Mouse (Mus musculus) embryonic facial prominence, embryonic 12.5 days (tissue): ENCODE data around the gene Hes7. TPM values are rescaled to one million over a fixed set of nuclear protein-coding genes. Genes with fewer than 3 reads are reported as not detected.

Experiments used
- ATAC-seq: fragments of 200-750 bp; cut with Nextera tagmentation; 2 replicates; pipeline ENCODE4 v1.8.0; 2017; ENCODE audit not compliant: insufficient number of reproducible peaks, insufficient read depth, low FRiP score, low TSS enrichment
- H3K27ac ChIP-seq: fragments of 300-500 bp; sonication (generic); 2 replicates; pipeline ENCODE4 v1.5.1; 2016; ENCODE audit warnings: mild to moderate bottlenecking
- H3K27me3 ChIP-seq: fragments of 300-500 bp; sonication (generic); 2 replicates; pipeline ENCODE4 v1.6.1; 2016; ENCODE audit warnings: mild to moderate bottlenecking, moderate library complexity
- H3K36me3 ChIP-seq: fragments of 300-500 bp; sonication (generic); 2 replicates; pipeline ENCODE4 v1.6.1; 2016; ENCODE audit warnings: mild to moderate bottlenecking
- H3K4me1 ChIP-seq: fragments of 300-500 bp; sonication (generic); 2 replicates; pipeline ENCODE4 v1.6.1; 2016
- H3K4me2 ChIP-seq: fragments of 300-500 bp; sonication (generic); replicated peaks from 2 replicates; pipeline ENCODE4 v1.6.1; 2016; ENCODE audit warnings: mild to moderate bottlenecking, moderate library complexity
- H3K4me3 ChIP-seq: fragments of 300-500 bp; sonication (generic); 2 replicates; pipeline ENCODE4 v1.5.1; 2016; ENCODE audit warnings: mild to moderate bottlenecking
- H3K9ac ChIP-seq: fragments of 300-500 bp; sonication (generic); 2 replicates; pipeline ENCODE4 v1.6.1; 2016; ENCODE audit warnings: mild to moderate bottlenecking, moderate library complexity
- H3K9me3 ChIP-seq: fragments of 300-500 bp; sonication (generic); 2 replicates; pipeline ENCODE4 v1.6.1; 2016; ENCODE audit warnings: mild to moderate bottlenecking, moderate library complexity
- WGBS: fragments of 180-500 bp; shearing (Covaris S2); methylation state at CpG from one replicate; pipeline ENCODE4 v1.1.7; 2016; 5-methylcytosine and 5-hydroxymethylcytosine counted together
- polyA plus RNA-seq: library from polyadenylated mRNA; unstranded; fragments of >200 nt; fragmentation: Nextera tagmentation; extraction: Ambion mirVana; gene quantifications from 2 replicates; pipeline ENCODE4 v1.2.1, GENCODE M21; 2016

Gene Hes7
- polyA plus RNA-seq, 1 experiment from 2014 or later: 0.65 TPM

DNA sequence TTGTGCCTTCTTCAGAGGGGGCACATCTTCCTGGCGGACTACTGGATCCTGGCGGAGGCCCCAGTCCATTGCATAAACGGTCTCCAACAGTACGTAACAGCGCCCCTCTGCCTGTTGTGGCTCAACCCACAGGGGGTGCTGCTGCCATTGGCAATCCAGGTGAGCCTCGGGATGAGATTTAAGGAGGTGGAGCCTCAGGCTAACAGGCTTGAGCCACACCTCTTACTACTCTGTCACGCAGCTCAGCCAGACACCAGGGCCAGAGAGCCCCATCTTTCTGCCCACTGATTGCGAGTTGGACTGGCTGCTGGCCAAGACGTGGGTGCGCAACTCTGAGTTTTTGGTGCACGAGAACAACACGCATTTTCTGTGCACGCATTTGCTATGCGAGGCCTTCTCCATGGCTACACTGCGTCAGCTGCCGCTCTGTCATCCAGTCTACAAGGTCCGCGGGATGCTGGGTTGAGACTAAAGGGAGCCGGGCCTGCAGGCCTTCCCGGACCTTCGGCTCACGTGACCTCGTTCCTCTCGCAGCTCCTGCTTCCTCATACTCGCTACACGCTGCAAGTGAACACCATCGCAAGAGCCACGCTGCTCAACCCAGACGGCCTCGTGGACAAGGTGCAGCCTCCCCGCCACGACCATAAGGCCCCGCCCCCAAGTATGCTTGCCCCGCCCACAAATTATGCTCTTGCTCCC, 13.9 kb downstream of the Hes7 start:
- no peaks in the 10 kb centered on the region for H3K36me3 ChIP-seq
- H3K4me3 ChIP-seq: peak overlapping the region; percentile 47
- 0 out of 2 replicates have a peak, but pooled peaks cover 12% of the 10 kb centered on the region for H3K27me3 ChIP-seq
- 1% methylated on average over 34 of the region's 34 CpGs for WGBS
- H3K4me2 ChIP-seq: peak overlapping the region; percentile 81
- H3K9me3 ChIP-seq: no peaks in the 10 kb centered on the region
- H3K4me1 ChIP-seq: no peaks in the 10 kb centered on the region
- peak overlapping the region; percentile 43 for H3K9ac ChIP-seq
- ATAC-seq: peak; percentile 73
- no peak overlapping the region for H3K27ac ChIP-seq

DNA sequence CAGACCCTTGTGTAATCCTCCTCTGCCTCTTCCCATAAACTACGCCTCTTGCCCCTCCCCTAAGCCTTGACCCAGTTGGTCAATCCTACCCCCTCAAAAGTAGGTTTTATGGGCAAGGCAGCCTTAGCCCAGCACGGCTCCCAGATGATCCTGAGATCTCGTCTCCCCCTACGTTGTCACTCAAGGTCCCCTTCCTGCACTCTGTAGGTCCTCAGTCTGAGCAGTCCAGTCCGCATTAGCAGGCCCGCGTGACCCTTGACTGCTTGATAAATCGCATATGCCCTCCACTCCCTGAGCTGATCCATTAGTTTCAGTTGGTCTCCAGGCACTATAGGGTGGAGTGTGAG, 14.4 kb downstream of the Hes7 start:
- H3K9me3 ChIP-seq: no peaks in the 10 kb centered on the region
- peak; percentile 22; the same call in 1 of the 2 replicates for ATAC-seq
- H3K4me3 ChIP-seq: peak overlapping the region; percentile 47
- H3K4me2 ChIP-seq: peak overlapping the region; percentile 81
- 0 out of 2 replicates have a peak, but pooled peaks cover 12% of the 10 kb centered on the region for H3K27me3 ChIP-seq
- H3K4me1 ChIP-seq: no peaks in the 10 kb centered on the region
- H3K9ac ChIP-seq: 0 out of 2 replicates have a peak overlapping the region, but pooled peaks have one; percentile 43
- no peaks in the 10 kb centered on the region for H3K36me3 ChIP-seq
- H3K27ac ChIP-seq: no peak overlapping the region
- 24% methylated on average over 8 of the region's 8 CpGs for WGBS

DNA sequence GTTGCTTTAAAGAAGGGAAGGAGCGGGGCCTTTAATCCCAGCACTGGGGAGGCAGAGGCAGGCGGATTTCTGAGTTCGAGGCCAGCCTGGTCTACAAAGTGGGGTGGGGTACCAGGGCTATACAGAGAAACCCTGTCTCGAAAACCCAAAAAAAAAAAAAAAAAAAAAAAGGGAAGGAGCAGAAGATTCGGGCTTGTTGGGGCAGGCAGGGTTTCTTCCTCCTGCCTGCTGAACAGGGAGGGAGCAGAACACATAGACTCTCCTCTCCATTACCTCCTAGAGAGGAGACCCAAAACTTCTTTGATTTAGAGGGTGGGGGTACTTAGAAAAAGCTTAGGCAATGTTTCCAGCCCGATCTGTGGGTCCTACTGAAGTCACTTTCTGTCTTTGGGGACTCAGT, 15.2 kb downstream of the Hes7 start:
- Histone ChIP-seq H3K36me3 (no peaks in the 10 kb centered on the region), H3K9ac (no peak overlapping the region), H3K4me3 (no peak overlapping the region), H3K27ac (no peak overlapping the region), H3K27me3 (0 out of 2 replicates have a peak, but pooled peaks cover 12% of the 10 kb centered on the region), H3K4me1 (no peaks in the 10 kb centered on the region), H3K9me3 (no peaks in the 10 kb centered on the region), H3K4me2 (no peak overlapping the region)
- no peak for ATAC-seq
- 93% methylated on average over 5 of the region's 6 CpGs for WGBS

DNA sequence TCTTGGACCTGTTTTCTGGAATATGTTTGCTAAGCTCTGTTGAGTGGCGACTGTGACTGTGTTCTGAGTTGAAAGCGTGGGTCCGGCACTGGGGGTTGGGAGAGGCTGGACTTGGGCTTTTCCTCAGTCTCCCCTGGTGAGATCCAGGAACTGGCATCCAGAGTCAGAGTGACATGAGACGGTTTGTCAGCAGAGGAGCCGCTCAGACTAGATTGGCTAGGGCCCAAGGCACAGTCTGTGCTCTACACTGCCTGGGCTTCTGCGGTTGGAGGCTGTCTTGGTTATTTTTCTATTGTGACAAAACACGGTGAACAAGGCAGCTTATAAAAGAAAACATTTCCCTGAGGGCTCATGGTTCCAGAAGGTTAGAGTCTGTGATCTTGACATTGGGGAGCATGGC, 27.3 kb downstream of the Hes7 start:
- H3K4me3 ChIP-seq: no peak overlapping the region
- H3K27ac ChIP-seq: no peak overlapping the region
- H3K27me3 ChIP-seq: no peaks in the 10 kb centered on the region
- H3K36me3 ChIP-seq: no peaks in the 10 kb centered on the region
- H3K4me2 ChIP-seq: no peak overlapping the region
- no peak overlapping the region for H3K9ac ChIP-seq
- WGBS: 73% methylated on average over 7 of the region's 7 CpGs
- H3K4me1 ChIP-seq: 0 out of 2 replicates have a peak, but pooled peaks cover 3% of the 10 kb centered on the region
- ATAC-seq: no peak
- no peaks in the 10 kb centered on the region for H3K9me3 ChIP-seq

DNA sequence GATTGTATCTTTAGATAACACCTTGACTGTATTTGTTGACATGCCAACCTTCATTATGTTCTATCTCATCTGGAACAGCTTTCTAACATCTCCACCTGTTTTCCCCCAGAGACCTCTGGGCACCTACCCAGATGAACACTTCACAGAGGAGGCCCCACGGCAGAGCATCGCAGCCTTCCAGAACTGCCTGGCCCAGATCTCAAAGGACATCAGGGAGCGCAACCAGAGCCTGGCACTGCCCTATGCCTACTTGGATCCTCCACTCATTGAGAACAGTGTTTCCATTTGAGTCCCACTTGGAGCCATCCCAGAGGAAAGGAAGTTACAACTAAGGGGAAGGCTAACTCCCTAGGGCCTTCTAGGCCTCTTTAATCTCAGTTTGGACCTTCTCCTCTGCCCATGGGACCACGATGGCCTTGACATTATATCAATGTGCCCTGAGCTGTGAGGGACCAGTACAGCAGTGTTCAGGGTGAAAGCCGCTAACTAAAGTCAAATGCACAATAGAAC, 28.3 kb downstream of the Hes7 start:
- no peaks in the 10 kb centered on the region for H3K27me3 ChIP-seq
- ATAC-seq: no peak
- H3K4me3 ChIP-seq: no peak overlapping the region
- WGBS: 90% methylated on average over 5 of the region's 5 CpGs
- no peaks in the 10 kb centered on the region for H3K9me3 ChIP-seq
- H3K4me1 ChIP-seq: 0 out of 2 replicates have a peak, but pooled peaks cover 3% of the 10 kb centered on the region
- H3K27ac ChIP-seq: no peak overlapping the region
- no peak overlapping the region for H3K9ac ChIP-seq
- no peaks in the 10 kb centered on the region for H3K36me3 ChIP-seq
- no peak overlapping the region for H3K4me2 ChIP-seq

DNA sequence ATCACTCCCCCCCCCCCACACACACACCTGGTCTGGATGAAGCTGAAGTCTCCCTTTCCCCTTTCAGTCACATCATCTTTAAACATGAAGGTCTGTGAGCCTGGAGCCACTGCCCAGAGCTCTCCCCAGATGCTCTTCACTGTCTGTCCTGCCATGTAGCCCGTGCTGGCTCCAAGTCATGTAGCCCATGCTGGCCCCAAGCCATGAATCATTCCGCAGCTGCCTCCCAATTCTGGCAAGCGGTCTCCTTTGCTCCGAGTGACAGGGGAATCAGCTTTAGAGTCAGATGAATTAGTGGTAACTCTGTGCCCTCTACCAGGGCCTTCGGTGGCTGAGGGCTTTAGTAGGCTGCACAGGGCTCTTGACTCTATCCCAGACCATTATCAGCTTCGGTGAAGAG, 29.5 kb downstream of the Hes7 start:
- Histone ChIP-seq H3K4me1 (0 out of 2 replicates have a peak, but pooled peaks cover 3% of the 10 kb centered on the region), H3K36me3 (no peaks in the 10 kb centered on the region), H3K27me3 (no peaks in the 10 kb centered on the region), H3K4me2 (no peak overlapping the region), H3K4me3 (no peak overlapping the region), H3K27ac (no peak overlapping the region), H3K9me3 (no peaks in the 10 kb centered on the region), H3K9ac (no peak overlapping the region)
- WGBS: 87% methylated on average over 6 of the region's 6 CpGs
- ATAC-seq: no peak

DNA sequence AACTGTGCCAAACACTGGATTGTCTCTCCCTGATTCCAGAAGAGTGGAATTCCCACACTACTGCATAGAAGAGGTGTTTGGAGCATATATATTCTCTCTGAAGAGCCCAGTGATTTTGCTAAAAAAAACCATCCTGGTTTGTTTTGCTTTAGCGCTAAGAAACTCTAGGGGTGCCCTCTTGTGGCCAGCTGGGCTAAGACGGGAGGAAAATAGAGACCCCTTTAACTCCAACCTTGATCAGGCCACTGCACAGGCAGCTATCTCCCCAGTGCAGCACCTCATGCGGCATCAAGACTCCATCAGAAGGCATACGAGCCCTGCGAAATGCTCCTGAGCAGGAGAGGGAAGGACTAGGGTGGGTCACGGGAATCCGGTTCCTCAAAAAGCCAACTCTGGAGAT, 30.2 kb downstream of the Hes7 start:
- H3K9ac ChIP-seq: 0 out of 2 replicates have a peak overlapping the region, but pooled peaks have one; percentile 3
- peak overlapping the region; percentile 9 for H3K4me3 ChIP-seq
- H3K36me3 ChIP-seq: no peaks in the 10 kb centered on the region
- H3K4me1 ChIP-seq: 0 out of 2 replicates have a peak, but pooled peaks cover 3% of the 10 kb centered on the region
- ATAC-seq: no peak
- peaks cover 4% of the 10 kb centered on the region; the same call in 1 of the 2 replicates for H3K27me3 ChIP-seq
- H3K27ac ChIP-seq: no peak overlapping the region
- no peaks in the 10 kb centered on the region for H3K9me3 ChIP-seq
- 5% methylated on average over 7 of the region's 7 CpGs for WGBS
- peak overlapping the region; percentile 40 for H3K4me2 ChIP-seq

DNA sequence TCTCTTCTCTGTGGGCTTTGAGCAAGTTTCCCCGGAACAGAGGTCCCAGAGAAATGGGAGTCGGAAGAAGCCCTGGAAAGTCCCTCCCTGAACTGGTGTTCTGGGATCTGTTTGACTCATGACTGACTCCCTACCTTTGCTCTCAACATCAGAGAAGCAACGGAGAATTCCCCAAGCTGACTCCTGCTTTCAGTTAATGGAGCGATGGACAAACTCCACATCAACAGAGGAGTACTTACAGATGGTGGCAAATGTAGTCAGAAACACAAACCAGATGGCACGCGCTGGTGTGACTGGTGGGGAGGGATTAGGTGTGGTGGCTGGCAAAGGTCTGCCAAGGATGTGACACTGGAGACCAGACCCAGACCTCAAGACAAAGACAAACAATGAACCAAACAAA, 30.8 kb downstream of the Hes7 start:
- Histone ChIP-seq H3K4me3 (peak overlapping the region; percentile 9), H3K27me3 (peaks cover 4% of the 10 kb centered on the region; the same call in 1 of the 2 replicates), H3K9me3 (no peaks in the 10 kb centered on the region), H3K27ac (no peak overlapping the region), H3K9ac (0 out of 2 replicates have a peak overlapping the region, but pooled peaks have one; percentile 3), H3K36me3 (no peaks in the 10 kb centered on the region), H3K4me2 (peak overlapping the region; percentile 40), H3K4me1 (0 out of 2 replicates have a peak, but pooled peaks cover 3% of the 10 kb centered on the region)
- 44% methylated on average over 6 of the region's 6 CpGs for WGBS
- ATAC-seq: no peak

DNA sequence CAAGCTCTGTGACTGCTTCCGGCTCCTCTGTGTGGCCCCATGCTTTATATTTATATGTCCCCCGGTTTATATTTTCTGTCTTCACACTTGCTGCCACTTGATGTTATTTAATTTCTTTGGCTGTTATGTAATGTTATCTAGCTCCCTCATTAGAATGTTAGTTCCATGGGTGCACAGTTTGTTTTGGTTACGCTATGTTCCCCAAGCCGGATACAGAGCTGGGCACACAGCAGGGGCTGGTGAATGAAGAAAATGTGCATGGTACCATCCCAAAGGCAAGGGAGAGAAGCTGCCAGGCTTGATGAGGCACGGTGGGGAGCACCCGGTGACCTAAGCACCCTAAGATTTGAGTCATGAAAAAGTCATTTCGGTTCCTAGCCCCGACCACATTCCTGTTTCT, 33.6 kb downstream of the Hes7 start:
- Histone ChIP-seq H3K36me3 (no peaks in the 10 kb centered on the region), H3K9ac (no peak overlapping the region), H3K27ac (no peak overlapping the region), H3K27me3 (peaks cover 29% of the 10 kb centered on the region), H3K9me3 (no peaks in the 10 kb centered on the region), H3K4me2 (no peak overlapping the region), H3K4me1 (peaks cover 11% of the 10 kb centered on the region; the same call in 1 of the 2 replicates), H3K4me3 (no peak overlapping the region)
- 86% methylated on average over 8 of the region's 8 CpGs for WGBS
- ATAC-seq: no peak

DNA sequence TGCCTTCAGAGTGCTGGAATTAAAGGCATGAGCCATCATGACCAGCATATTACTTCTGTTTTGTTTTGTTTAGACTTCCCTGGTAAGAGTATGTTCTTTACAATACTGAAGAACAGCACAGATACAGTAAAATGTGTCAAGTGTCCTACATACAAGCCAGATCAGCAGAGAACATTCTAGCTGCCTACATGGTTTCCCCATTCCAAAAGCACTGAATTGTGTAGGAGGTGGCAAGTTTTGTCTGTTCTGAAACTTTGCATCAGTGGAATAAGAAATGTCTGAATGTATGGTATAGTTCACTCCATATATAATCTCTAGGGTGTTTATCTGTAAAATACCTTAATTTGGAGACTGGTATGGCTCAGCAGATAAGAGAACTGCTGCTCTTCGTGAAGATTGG, 35.1 kb downstream of the Hes7 start:
- Histone ChIP-seq H3K27me3 (peaks cover 29% of the 10 kb centered on the region), H3K4me2 (no peak overlapping the region), H3K4me3 (no peak overlapping the region), H3K4me1 (peaks cover 8% of the 10 kb centered on the region; the same call in 1 of the 2 replicates), H3K27ac (no peak overlapping the region), H3K9me3 (no peaks in the 10 kb centered on the region), H3K9ac (no peak overlapping the region), H3K36me3 (no peaks in the 10 kb centered on the region)
- 57% methylated on average over 1 of the region's 1 CpGs for WGBS
- no peak for ATAC-seq

DNA sequence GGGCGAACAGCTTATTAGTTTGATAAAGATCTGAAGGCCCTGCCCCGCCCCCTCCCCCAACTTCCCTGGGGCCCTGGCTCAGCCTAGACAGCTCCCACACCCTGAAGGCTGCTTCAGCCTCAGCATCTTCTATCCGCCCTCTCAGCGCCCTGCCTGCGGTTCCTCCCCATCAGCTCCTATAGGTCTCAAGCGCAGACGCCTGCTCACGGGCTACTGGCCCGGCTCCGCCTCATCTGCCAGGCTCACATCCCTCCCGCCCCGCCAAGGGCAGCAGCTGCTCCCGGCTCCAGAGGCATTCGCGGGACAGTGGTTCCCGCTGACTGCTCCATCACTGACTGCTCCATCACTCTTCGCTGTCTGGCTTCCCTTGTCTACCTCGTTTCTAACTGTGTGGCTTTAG, 36.6 kb downstream of the Hes7 start, which contains the start of gene Alox12b:
Gene Alox12b (plus strand): TSS at position 190 of the 400 bp plus-strand sequence.
- H3K4me1 ChIP-seq: peaks cover 8% of the 10 kb centered on the region; the same call in 1 of the 2 replicates
- ATAC-seq: no peak

DNA sequence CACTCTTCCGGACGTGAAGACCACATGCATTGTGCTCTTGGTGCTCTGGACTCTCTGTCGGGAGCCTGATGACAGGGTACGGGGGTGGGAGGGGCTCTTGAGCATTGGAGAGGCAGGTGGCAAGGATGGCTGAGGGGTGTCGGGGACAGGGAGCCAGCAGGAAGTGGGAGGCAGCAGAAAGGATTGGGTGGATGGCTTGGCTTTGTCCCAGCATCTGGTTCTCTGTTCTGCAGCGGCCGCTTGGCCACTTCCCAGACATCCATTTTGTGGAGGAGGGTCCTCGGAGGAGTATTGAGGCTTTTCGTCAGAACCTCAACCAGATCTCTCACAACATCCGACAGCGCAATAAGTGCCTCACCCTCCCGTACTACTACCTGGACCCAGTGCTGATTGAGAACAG, 49.1 kb downstream of the Hes7 start:
- no peak for ATAC-seq
- H3K27ac ChIP-seq: no peak overlapping the region
- H3K9me3 ChIP-seq: no peaks in the 10 kb centered on the region
- no peaks in the 10 kb centered on the region for H3K4me1 ChIP-seq
- H3K36me3 ChIP-seq: no peaks in the 10 kb centered on the region
- H3K27me3 ChIP-seq: peaks cover 12% of the 10 kb centered on the region
- WGBS: 91% methylated on average over 12 of the region's 12 CpGs
- no peak overlapping the region for H3K4me3 ChIP-seq
- no peak overlapping the region for H3K4me2 ChIP-seq
- H3K9ac ChIP-seq: no peak overlapping the region

More for the DNA sequence above, 36.6 kb downstream of the Hes7 start, which contains the start of gene Alox12b:
- Histone ChIP-seq H3K36me3 (no peaks in the 10 kb centered on the region), H3K4me3 (peak within 1 kb of the TSS; percentile 19), H3K27ac (no peak within 1 kb of the TSS), H3K9ac (no peak within 1 kb of the TSS), H3K4me2 (peak within 1 kb of the TSS; percentile 40), H3K9me3 (no peaks in the 10 kb centered on the region), H3K27me3 (peaks cover 29% of the 10 kb centered on the region)
- WGBS: 3% methylated on average over 18 of the region's 18 CpGs
